Comparison of ENCODE assay signal across 8 mouse cellular contexts in genomic region chr14:121963942-121964335, GRCm38 (mm10). TPM values are rescaled to one million over a fixed set of nuclear protein-coding genes. Genes with fewer than 3 reads are reported as not detected.
DNase-seq lines count a peak whose midpoint lies in the region; ATAC-seq lines count a peak whose summit lies in the region.
"Had no signal": no experiment of that assay in that cellular context is flagged by ENCODE, and none has a peak within 500 bp of the region (broad histone marks: within the 10 kb centered on the region; RNA-seq: fewer than 3 reads in every experiment).

No protein-coding gene starts in this region.

- H3K4me1 ChIP-seq in kidney, embryonic 16.5 days (ENCODE audit: insufficient read depth, low read length), result peaks cover 25% of the 10 kb centered on the region
- H3K4me1 ChIP-seq in brown adipose tissue, adult 24 weeks (ENCODE audit: control insufficient read depth, insufficient read depth, insufficient read length, low read length), result peaks cover 10% of the 10 kb centered on the region; the same call in 1 of the 2 replicates
- H3K4me1 ChIP-seq in forebrain, embryonic 16.5 days (replicated peaks; ENCODE audit: control insufficient read depth, insufficient read depth, low read length), result peaks cover 6% of the 10 kb centered on the region

- H3K4me3 ChIP-seq in kidney, embryonic 16.5 days (ENCODE audit: low read length), result peak overlapping the region; percentile 26
- H3K4me3 ChIP-seq in brown adipose tissue, adult 24 weeks (ENCODE audit: insufficient read depth, low read depth, low read length), result peak overlapping the region; percentile 39
- H3K4me3 ChIP-seq in forebrain, embryonic 16.5 days (replicated peaks; ENCODE audit: low read length), result no peak overlapping the region

- peak overlapping the region; percentile 2; the same call in 1 of the 2 replicates for H3K27ac ChIP-seq in kidney, embryonic 16.5 days (ENCODE audit: low read length)
- peak overlapping the region; percentile 42; the same call in 1 of the 2 replicates for H3K27ac ChIP-seq in brown adipose tissue, adult 24 weeks (replicated peaks; ENCODE audit: low read depth, low read length)
- no peak overlapping the region for H3K27ac ChIP-seq in forebrain, embryonic 16.5 days (ENCODE audit: low read length)

- H3K4me2 ChIP-seq in kidney, embryonic 16.5 days (replicated peaks; ENCODE audit: low read depth, low read length), result peak overlapping the region; percentile 34; the same call in 1 of the 2 replicates
- H3K4me2 ChIP-seq in forebrain, embryonic 16.5 days (ENCODE audit: low read length), result no peak overlapping the region

- peak overlapping the region; percentile 45; the same call in 1 of the 2 replicates for H3K9ac ChIP-seq in kidney, embryonic 16.5 days (replicated peaks; ENCODE audit: low read length)
- no peak overlapping the region for H3K9ac ChIP-seq in forebrain, embryonic 16.5 days (replicated peaks; ENCODE audit: low read depth, low read length)

- H3K27me3 ChIP-seq in kidney, embryonic 16.5 days (ENCODE audit: insufficient read depth, low read length), result no peaks in the 10 kb centered on the region
- H3K27me3 ChIP-seq in forebrain, embryonic 16.5 days (replicated peaks; ENCODE audit: control insufficient read depth, insufficient read depth, low read length), result no peaks in the 10 kb centered on the region

- 37% methylated on average over 4 of the region's 4 CpGs for WGBS in kidney, embryonic 16.5 days
- WGBS in forebrain, embryonic 16.5 days, result 32% methylated on average over 4 of the region's 4 CpGs

- no peak for DNase-seq in kidney, postnatal 36 days
- DNase-seq in retina, postnatal 1 day, result no peak
- DNase-seq in gastrocnemius, postnatal 4 days (ENCODE audit: low spot score in 2 of 2), result no peak
- DNase-seq: cerebellum, adult 11 months had no signal

- H3K9me3 ChIP-seq in kidney, embryonic 16.5 days (ENCODE audit: low read length), result no peaks in the 10 kb centered on the region
- H3K9me3 ChIP-seq in forebrain, embryonic 16.5 days (ENCODE audit: control insufficient read depth, low read length), result no peaks in the 10 kb centered on the region

- no peak for ATAC-seq in kidney, embryonic 16.5 days (ENCODE audit: low FRiP score, low TSS enrichment)
- peak; percentile 64 for ATAC-seq in forebrain, embryonic 16.5 days
- peak; percentile 9 for ATAC-seq in megakaryocyte progenitor cell, adult 5-6 weeks (replicated peaks; ENCODE audit: poor library complexity)

- H3K36me3 ChIP-seq in kidney, embryonic 16.5 days (ENCODE audit: insufficient read depth, low read length), result no peaks in the 10 kb centered on the region
- no peaks in the 10 kb centered on the region for H3K36me3 ChIP-seq in forebrain, embryonic 16.5 days (ENCODE audit: control insufficient read depth, insufficient read depth)

RNA-seq across cellular contexts. Expression of gene Gpr183, which starts 1.1 kb away (rescaled TPM):
- polyA plus RNA-seq in kidney, embryonic 16.5 days (2015; fragmentation: Nextera tagmentation; extraction: Ambion mirVana), result 4.0 and 4.9 TPM in 2 replicates
- polyA plus RNA-seq in brown adipose tissue, adult 24 weeks (2012; ENCODE audit: insufficient read depth, insufficient read length, missing spikeins), result 1.3 TPM in 2 replicates
- 1.1 and 1.3 TPM in 2 replicates for polyA plus RNA-seq in forebrain, embryonic 16.5 days (2015; fragmentation: Nextera tagmentation; extraction: Ambion mirVana)
- 4.0 and 7.1 TPM in 2 replicates for total RNA-seq in megakaryocyte progenitor cell, adult 5-6 weeks (2015)
- total RNA-seq in megakaryocyte progenitor cell, adult 5-6 weeks (2017), result 2.2 and 3.5 TPM in 2 replicates
- 1 to 10 TPM; 2.2 to 2.3 TPM for total RNA-seq in gastrocnemius, postnatal 4 days (2021)

RNA-seq across cellular contexts. Expression of gene Gpr18, which starts 48.4 kb away (rescaled TPM):
- polyA plus RNA-seq in kidney, embryonic 16.5 days (2015; fragmentation: Nextera tagmentation; extraction: Ambion mirVana), result not detected in 2 replicates
- not detected in 2 replicates for polyA plus RNA-seq in brown adipose tissue, adult 24 weeks (2012; ENCODE audit: insufficient read depth, insufficient read length, missing spikeins)
- polyA plus RNA-seq in forebrain, embryonic 16.5 days (2015; fragmentation: Nextera tagmentation; extraction: Ambion mirVana), result 0.28 TPM in 1 of 2 replicates, not detected in the other
- total RNA-seq in megakaryocyte progenitor cell, adult 5-6 weeks (2015), result 0.68 and 2.1 TPM in 2 replicates
- total RNA-seq in megakaryocyte progenitor cell, adult 5-6 weeks (2017), result 0.34 and 1.9 TPM in 2 replicates
- total RNA-seq in gastrocnemius, postnatal 4 days (2021), result not detected
